Mouse (Mus musculus) heart, embryonic 14.5 days (tissue): ENCODE results near the gene Ugt1a2. TPM values are rescaled to one million over a fixed set of nuclear protein-coding genes. Genes with fewer than 3 reads are reported as not detected.
"Not testable (repeated sequence)": the region's sequence is repeated elsewhere in the genome, so short reads cannot be mapped to it uniquely, and the experiment has no call there.

Experiments used
- ATAC-seq: fragments of 200-750 bp; cut with Nextera tagmentation; 2 replicates; pipeline ENCODE4 v1.8.0; 2017; ENCODE audit warnings: low read depth, moderate TSS enrichment; ENCODE audit not compliant: insufficient number of reproducible peaks, insufficient read depth, low FRiP score
- H3K27ac ChIP-seq, 2 experiments: fragments of 200-500 bp in 1 of 2; fragments of 300-500 bp in 1 of 2; sonication (generic) in 1 of 2; replicated peaks in 1 of 2; 2 replicates each; pipeline ENCODE4 v1.5.1; 2012 to 2014; ENCODE audit warnings: low read depth in 2 of 2, low read length in 2 of 2, control low read depth in 1 of 2, mild to moderate bottlenecking in 1 of 2, mixed read lengths in 1 of 2; ENCODE audit not compliant: control insufficient read depth in 1 of 2, insufficient read depth in 1 of 2
- H3K27me3 ChIP-seq: fragments of 300-500 bp; sonication (generic); 2 replicates; pipeline ENCODE4 v1.6.1; 2014; ENCODE audit warnings: mild to moderate bottlenecking, low read length, control low read depth; ENCODE audit not compliant: control insufficient read depth, insufficient read depth
- H3K36me3 ChIP-seq: fragments of 300-500 bp; sonication (generic); 2 replicates; pipeline ENCODE4 v1.6.1; 2014; ENCODE audit warnings: mild to moderate bottlenecking, control low read depth, low read length, mixed read lengths; ENCODE audit not compliant: control insufficient read depth, insufficient read depth
- H3K4me1 ChIP-seq, 2 experiments: fragments of 200-500 bp in 1 of 2; fragments of 300-500 bp in 1 of 2; sonication (generic) in 1 of 2; 2 replicates each; pipeline ENCODE4 v1.6.1; 2012 to 2014; ENCODE audit warnings: low read length in 2 of 2, control low read depth in 1 of 2, mixed read lengths in 1 of 2; ENCODE audit not compliant: control insufficient read depth in 2 of 2, insufficient read depth in 2 of 2
- H3K4me2 ChIP-seq: fragments of 300-500 bp; sonication (generic); 2 replicates; pipeline ENCODE4 v1.6.1; 2014; ENCODE audit warnings: mild to moderate bottlenecking, low read length
- H3K4me3 ChIP-seq, 2 experiments: fragments of 200-500 bp in 1 of 2; fragments of 300-500 bp in 1 of 2; sonication (generic) in 1 of 2; 2 replicates each; pipeline ENCODE4 v1.5.1; 2012 to 2014; ENCODE audit warnings: low read length in 2 of 2, mild to moderate bottlenecking in 2 of 2, control low read depth in 1 of 2, low read depth in 1 of 2, moderate library complexity in 1 of 2; ENCODE audit not compliant: control insufficient read depth in 1 of 2, insufficient read depth in 1 of 2
- H3K9ac ChIP-seq: fragments of 300-500 bp; sonication (generic); 2 replicates; pipeline ENCODE4 v1.6.1; 2014; ENCODE audit warnings: mild to moderate bottlenecking, low read length
- H3K9me3 ChIP-seq: fragments of 300-500 bp; sonication (generic); 2 replicates; pipeline ENCODE4 v1.6.1; 2016; ENCODE audit warnings: low read length, control low read depth; ENCODE audit not compliant: control insufficient read depth
- WGBS: fragments of 180-500 bp; shearing (Covaris S2); extraction: QIAGEN DNeasy Blood & Tissue Kit; methylation state at CpG from one replicate; pipeline ENCODE4 v1.1.7; 2014; 5-methylcytosine and 5-hydroxymethylcytosine counted together
- polyA plus RNA-seq: library from polyadenylated mRNA; unstranded; fragments of >200 nt; fragmentation: Nextera tagmentation; extraction: Ambion mirVana; gene quantifications from 2 replicates; pipeline ENCODE4 v1.2.1, GENCODE M21; 2014

The Ugt1a2 gene
- polyA plus RNA-seq, 1 experiment from 2014 or later: not detected

GRCm38 (mm10) chr1:88218591-88218990, 18.2 kb downstream of the Ugt1a2 start:
- Histone ChIP-seq H3K27ac (no peak overlapping the region), H3K9me3 (peaks cover 27% of the 10 kb centered on the region), H3K4me3 (no peak overlapping the region), H3K36me3 (no peaks in the 10 kb centered on the region), H3K4me1 (no peaks in the 10 kb centered on the region), H3K4me2 (no peak overlapping the region), H3K9ac (no peak overlapping the region), H3K27me3 (no peaks in the 10 kb centered on the region)
- WGBS: 43% methylated on average over 4 of the region's 4 CpGs
- ATAC-seq: no peak

DNA sequence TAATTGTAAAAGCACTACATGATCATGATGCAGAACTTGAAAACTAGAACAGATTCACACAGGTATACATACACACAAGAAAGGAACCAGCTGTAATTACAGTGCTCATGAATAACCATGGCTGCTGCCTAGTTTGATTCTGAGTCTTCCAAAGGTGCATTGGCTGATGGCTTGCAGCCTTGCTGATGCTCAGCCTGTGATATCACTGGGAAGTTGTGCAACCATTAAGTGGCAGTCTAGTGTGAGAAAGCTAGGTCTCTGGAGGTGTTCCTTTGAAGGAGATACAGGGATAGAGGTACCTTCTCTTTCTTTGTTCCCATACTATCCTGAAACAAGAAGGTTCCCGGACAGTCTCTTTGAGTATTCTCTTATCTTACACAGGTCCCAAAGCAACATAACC, 18.7 kb downstream of the Ugt1a2 start:
- H3K4me2 ChIP-seq: no peak overlapping the region
- peaks cover 23% of the 10 kb centered on the region for H3K9me3 ChIP-seq
- 22% methylated on average over 1 of the region's 1 CpGs for WGBS
- no peak overlapping the region for H3K27ac ChIP-seq
- ATAC-seq: no peak
- no peaks in the 10 kb centered on the region for H3K36me3 ChIP-seq
- H3K9ac ChIP-seq: no peak overlapping the region
- H3K27me3 ChIP-seq: no peaks in the 10 kb centered on the region
- no peak overlapping the region for H3K4me3 ChIP-seq
- H3K4me1 ChIP-seq: no peaks in the 10 kb centered on the region

GRCm38 (mm10) chr1:88220336-88220735, 19.9 kb downstream of the Ugt1a2 start:
- H3K27ac ChIP-seq: no peak overlapping the region
- H3K27me3 ChIP-seq: no peaks in the 10 kb centered on the region
- no peak overlapping the region for H3K4me3 ChIP-seq
- H3K4me1 ChIP-seq: no peaks in the 10 kb centered on the region
- no peak for ATAC-seq
- no peaks in the 10 kb centered on the region for H3K36me3 ChIP-seq
- H3K9ac ChIP-seq: no peak overlapping the region
- peaks cover 14% of the 10 kb centered on the region for H3K9me3 ChIP-seq
- H3K4me2 ChIP-seq: no peak overlapping the region

GRCm38 (mm10) chr1:88222216-88222615, 21.8 kb downstream of the Ugt1a2 start:
- 39% methylated on average over 2 of the region's 2 CpGs for WGBS
- no peaks in the 10 kb centered on the region for H3K27me3 ChIP-seq
- no peak overlapping the region for H3K27ac ChIP-seq
- no peaks in the 10 kb centered on the region for H3K4me1 ChIP-seq
- H3K9ac ChIP-seq: no peak overlapping the region
- H3K36me3 ChIP-seq: no peaks in the 10 kb centered on the region
- no peak overlapping the region for H3K4me3 ChIP-seq
- no peak for ATAC-seq
- peaks cover 23% of the 10 kb centered on the region for H3K9me3 ChIP-seq
- H3K4me2 ChIP-seq: no peak overlapping the region

GRCm38 (mm10) chr1:88223011-88223515, 22.7 kb downstream of the Ugt1a2 start:
- H3K27ac ChIP-seq, H3K4me3 ChIP-seq, ATAC-seq, H3K9ac ChIP-seq, H3K4me1 ChIP-seq, H3K4me2 ChIP-seq, H3K36me3 ChIP-seq, H3K27me3 ChIP-seq: not testable (repeated sequence)
- H3K9me3 ChIP-seq: peaks cover 32% of the 10 kb centered on the region

GRCm38 (mm10) chr1:88223591-88223990, 23.2 kb downstream of the Ugt1a2 start:
- Histone ChIP-seq H3K9me3 (peaks cover 37% of the 10 kb centered on the region), H3K27ac (no peak overlapping the region), H3K4me1 (no peaks in the 10 kb centered on the region), H3K27me3 (no peaks in the 10 kb centered on the region), H3K4me3 (no peak overlapping the region), H3K36me3 (no peaks in the 10 kb centered on the region), H3K4me2 (no peak overlapping the region), H3K9ac (no peak overlapping the region)
- no peak for ATAC-seq
- 34% methylated on average over 1 of the region's 1 CpGs for WGBS

- WGBS: 56% methylated on average over 2 of the region's 2 CpGs
- Histone ChIP-seq H3K9me3 (peaks cover 43% of the 10 kb centered on the region), H3K4me3 (no peak overlapping the region), H3K9ac (no peak overlapping the region), H3K4me1 (no peaks in the 10 kb centered on the region), H3K27ac (no peak overlapping the region), H3K36me3 (no peaks in the 10 kb centered on the region), H3K4me2 (no peak overlapping the region), H3K27me3 (no peaks in the 10 kb centered on the region)
- no peak for ATAC-seq
These were observed 23.8 kb downstream of the Ugt1a2 start for GRCm38 (mm10) chr1:88224029-88224776.

- H3K9ac ChIP-seq, H3K27ac ChIP-seq, H3K4me2 ChIP-seq, H3K4me3 ChIP-seq, H3K27me3 ChIP-seq, H3K36me3 ChIP-seq, H3K4me1 ChIP-seq, ATAC-seq: not testable (repeated sequence)
- peaks cover 54% of the 10 kb centered on the region for H3K9me3 ChIP-seq
- 29% methylated on average over 2 of the region's 2 CpGs for WGBS
These were observed 24.9 kb downstream of the Ugt1a2 start for GRCm38 (mm10) chr1:88225301-88225700.
